Mouse (Mus musculus) B cell, adult (primary cell): ENCODE measurements around the gene Hs3st2. TPM values are rescaled to one million over a fixed set of nuclear protein-coding genes. Genes with fewer than 3 reads are reported as not detected.

Experiments
- total RNA-seq: library from RNA; stranded (reverse); gene quantifications from 4 replicates; pipeline ENCODE4 v1.2.4, GENCODE M21; 2023; ENCODE audit not compliant: inconsistent age

Hs3st2 gene
- 0.38 TPM in 1 of 4 replicates, not detected in the others for total RNA-seq

GRCm38 (mm10) chr7:121391225-121391983, at the start of gene Hs3st2:
Gene Hs3st2, plus strand, starts transcription at chr7:121391859.

